Mouse (Mus musculus): Measurements from ENCODE around the gene Il18. TPM values are rescaled to one million over a fixed set of nuclear protein-coding genes. Genes with fewer than 3 reads are reported as not detected.
A peak's percentile ranks its signal among the peaks of the same experiment; 100 is the strongest.
"Not testable (repeated sequence)": the region's sequence is repeated elsewhere in the genome, so short reads cannot be mapped to it uniquely, and the experiment has no call there.

The Il18 gene
- polyA plus RNA-seq, 1 experiment from 2014 or later, result 5.9 TPM

GRCm38 (mm10) chr9:50603998-50604324 is 49.3 kb downstream of the Il18 start:
- H3K4me3 ChIP-seq (replicated peaks), result peak overlapping the region; percentile 87
- ATAC-seq (ENCODE audit: low read depth) (peak; percentile 76), DNase-seq (no peak)
- H3K9ac ChIP-seq, result peak overlapping the region; percentile 90
- peaks cover 54% of the 10 kb centered on the region for H3K36me3 ChIP-seq
- H3K4me1 ChIP-seq (replicated peaks), result peaks cover 45% of the 10 kb centered on the region
- no peaks in the 10 kb centered on the region for H3K9me3 ChIP-seq (replicated peaks)
- H3K27ac ChIP-seq, result peak overlapping the region; percentile 86
- peak overlapping the region; percentile 84 for H3K4me2 ChIP-seq
- WGBS (ENCODE audit: insufficient replicate concordance), result under 1% methylated on average over 24 of the region's 24 CpGs
- H3K27me3 ChIP-seq, result no peaks in the 10 kb centered on the region

- H3K4me3 ChIP-seq (replicated peaks), result peak overlapping the region; percentile 87
- DNase-seq (no peak), ATAC-seq (ENCODE audit: low read depth) (peak; percentile 0; the same call in 1 of the 2 replicates)
- peaks cover 45% of the 10 kb centered on the region for H3K4me1 ChIP-seq (replicated peaks)
- H3K27ac ChIP-seq, result peak overlapping the region; percentile 86
- no peaks in the 10 kb centered on the region for H3K9me3 ChIP-seq (replicated peaks)
- H3K4me2 ChIP-seq, result peak overlapping the region; percentile 84
- peaks cover 53% of the 10 kb centered on the region for H3K36me3 ChIP-seq
- WGBS (ENCODE audit: insufficient replicate concordance), result under 1% methylated on average over 6 of the region's 6 CpGs
- H3K27me3 ChIP-seq, result no peaks in the 10 kb centered on the region
- peak overlapping the region; percentile 90 for H3K9ac ChIP-seq
Observed at GRCm38 (mm10) chr9:50604338-50604737, 49.7 kb downstream of the Il18 start.

GRCm38 (mm10) chr9:50612115-50612514 is 57.5 kb downstream of the Il18 start:
- peaks cover 20% of the 10 kb centered on the region for H3K4me1 ChIP-seq (replicated peaks)
- H3K9me3 ChIP-seq (replicated peaks), result no peaks in the 10 kb centered on the region
- no peak for DNase-seq
- no peak overlapping the region for H3K4me3 ChIP-seq (replicated peaks)
- H3K4me2 ChIP-seq, result no peak overlapping the region
- no peaks in the 10 kb centered on the region for H3K27me3 ChIP-seq
- ATAC-seq (ENCODE audit: low read depth), result no peak
- 73% methylated on average over 4 of the region's 4 CpGs for WGBS (ENCODE audit: insufficient replicate concordance)
- peaks cover 78% of the 10 kb centered on the region for H3K36me3 ChIP-seq
- H3K9ac ChIP-seq, result no peak overlapping the region
- H3K27ac ChIP-seq, result no peak overlapping the region

GRCm38 (mm10) chr9:50616161-50616560 is 61.5 kb downstream of the Il18 start:
- peak overlapping the region; percentile 96 for H3K4me3 ChIP-seq (replicated peaks)
- H3K9ac ChIP-seq, result peak overlapping the region; percentile 94
- H3K27me3 ChIP-seq, result no peaks in the 10 kb centered on the region
- H3K36me3 ChIP-seq, result peaks cover 40% of the 10 kb centered on the region
- peak overlapping the region; percentile 85 for H3K4me2 ChIP-seq
- H3K9me3 ChIP-seq (replicated peaks), result no peaks in the 10 kb centered on the region
- WGBS (ENCODE audit: insufficient replicate concordance), result 29% methylated on average over 11 of the region's 11 CpGs
- ATAC-seq (ENCODE audit: low read depth) (no peak), DNase-seq (no peak)
- H3K27ac ChIP-seq, result 0 out of 2 replicates have a peak overlapping the region, but pooled peaks have one; percentile 95
- H3K4me1 ChIP-seq (replicated peaks), result peaks cover 28% of the 10 kb centered on the region

- Histone ChIP-seq H3K9ac (peak within 1 kb of the TSS; percentile 94), H3K36me3 (peaks cover 34% of the 10 kb centered on the region), H3K4me1 (replicated peaks) (peaks cover 28% of the 10 kb centered on the region), H3K9me3 (replicated peaks) (no peaks in the 10 kb centered on the region), H3K27ac (peak within 1 kb of the TSS; percentile 95), H3K4me2 (peak within 1 kb of the TSS; percentile 85), H3K27me3 (no peaks in the 10 kb centered on the region), H3K4me3 (replicated peaks) (peak within 1 kb of the TSS; percentile 96)
- DNase-seq (peak; percentile 76), ATAC-seq (ENCODE audit: low read depth) (peak; percentile 92)
- WGBS (ENCODE audit: insufficient replicate concordance), result under 1% methylated on average over 81 of the region's 81 CpGs
Observed at GRCm38 (mm10) chr9:50616766-50617603, 62.4 kb downstream of the Il18 start, which contains the start of the genes Pih1d2 and Nkapd1. Pih1d2 (plus strand) TSS chr9:50617321. Nkapd1 (minus strand) TSS chr9:50617464.

- DNase-seq (no peak), ATAC-seq (ENCODE audit: low read depth) (no peak)
- Histone ChIP-seq H3K4me2 (peak overlapping the region; percentile 85), H3K27ac (no peak overlapping the region), H3K9ac (peak overlapping the region; percentile 94; the same call in 1 of the 2 replicates), H3K27me3 (no peaks in the 10 kb centered on the region), H3K36me3 (peaks cover 25% of the 10 kb centered on the region), H3K4me1 (replicated peaks) (peaks cover 28% of the 10 kb centered on the region), H3K9me3 (replicated peaks) (no peaks in the 10 kb centered on the region), H3K4me3 (replicated peaks) (peak overlapping the region; percentile 96)
- 50% methylated on average over 9 of the region's 9 CpGs for WGBS (ENCODE audit: insufficient replicate concordance)
Observed at GRCm38 (mm10) chr9:50617794-50618330, 63.2 kb downstream of the Il18 start.

- WGBS (ENCODE audit: insufficient replicate concordance), result 78% methylated on average over 6 of the region's 8 CpGs
- not testable (repeated sequence) for H3K9ac ChIP-seq; DNase-seq; H3K4me2 ChIP-seq; H3K4me3 ChIP-seq (replicated peaks); H3K4me1 ChIP-seq (replicated peaks); H3K9me3 ChIP-seq (replicated peaks); H3K27me3 ChIP-seq; ATAC-seq (ENCODE audit: low read depth); H3K27ac ChIP-seq
- peaks cover 23% of the 10 kb centered on the region for H3K36me3 ChIP-seq
Observed at GRCm38 (mm10) chr9:50630903-50631302, 76.3 kb downstream of the Il18 start.

Other genes starting within 250 kb of the Il18 start
- gene Rpl10-ps3, start 209.9 kb upstream of the Il18 start, polyA plus RNA-seq (2015; fragmentation: Nextera tagmentation; extraction: Ambion mirVana), result 232 and 293 TPM in 2 replicates
- gene Plet1, start 60.3 kb upstream of the Il18 start, polyA plus RNA-seq (2015; fragmentation: Nextera tagmentation; extraction: Ambion mirVana), result 0.07 and 0.36 TPM in 2 replicates
- gene Pts, start 26.1 kb upstream of the Il18 start, polyA plus RNA-seq (2015; fragmentation: Nextera tagmentation; extraction: Ambion mirVana), result 41.6 and 43.4 TPM in 2 replicates
- 0.24 and 0.37 TPM in 2 replicates for gene Bco2, start 354 bp downstream of the Il18 start, polyA plus RNA-seq (2015; fragmentation: Nextera tagmentation; extraction: Ambion mirVana)
- not detected in 2 replicates for gene Tex12, start 6.5 kb downstream of the Il18 start, polyA plus RNA-seq (2015; fragmentation: Nextera tagmentation; extraction: Ambion mirVana)
- gene Sdhd, start 49.0 kb downstream of the Il18 start, polyA plus RNA-seq (2015; fragmentation: Nextera tagmentation; extraction: Ambion mirVana), result 350 and 370 TPM in 2 replicates
- gene Timm8b, start 49.1 kb downstream of the Il18 start, polyA plus RNA-seq (2015; fragmentation: Nextera tagmentation; extraction: Ambion mirVana), result 208 and 218 TPM in 2 replicates
- 1.8 and 2.1 TPM in 2 replicates for gene Pih1d2, start 62.5 kb downstream of the Il18 start, polyA plus RNA-seq (2015; fragmentation: Nextera tagmentation; extraction: Ambion mirVana)
- gene Nkapd1, start 62.6 kb downstream of the Il18 start, polyA plus RNA-seq (2015; fragmentation: Nextera tagmentation; extraction: Ambion mirVana), result 10.4 and 11.6 TPM in 2 replicates
- 33.7 and 45.2 TPM in 2 replicates for gene Dlat, start 105.0 kb downstream of the Il18 start, polyA plus RNA-seq (2015; fragmentation: Nextera tagmentation; extraction: Ambion mirVana)
- gene Dixdc1, start 184.7 kb downstream of the Il18 start, polyA plus RNA-seq (2015; fragmentation: Nextera tagmentation; extraction: Ambion mirVana), result 0.70 and 0.93 TPM in 2 replicates
- gene 2310030G06Rik, start 191.7 kb downstream of the Il18 start, polyA plus RNA-seq (2015; fragmentation: Nextera tagmentation; extraction: Ambion mirVana), result 2.5 and 3.3 TPM in 2 replicates
- gene Cryab, start 196.5 kb downstream of the Il18 start, polyA plus RNA-seq (2015; fragmentation: Nextera tagmentation; extraction: Ambion mirVana), result 8.7 and 11.0 TPM in 2 replicates
- gene Hspb2, start 197.5 kb downstream of the Il18 start, polyA plus RNA-seq (2015; fragmentation: Nextera tagmentation; extraction: Ambion mirVana), result 1.4 TPM in 2 replicates
- gene Fdxacb1, start 213.4 kb downstream of the Il18 start, polyA plus RNA-seq (2015; fragmentation: Nextera tagmentation; extraction: Ambion mirVana), result 11.8 and 13.2 TPM in 2 replicates
- gene Alg9, start 220.2 kb downstream of the Il18 start, polyA plus RNA-seq (2015; fragmentation: Nextera tagmentation; extraction: Ambion mirVana), result 15.9 and 17.5 TPM in 2 replicates
- 13.4 and 14.6 TPM in 2 replicates for gene 1110032A03Rik, start 220.7 kb downstream of the Il18 start, polyA plus RNA-seq (2015; fragmentation: Nextera tagmentation; extraction: Ambion mirVana)

All from liver, embryonic 13.5 days (tissue).